Mouse (Mus musculus) heart, postnatal 10 days (tissue): ENCODE measurements around the gene Dmwd. TPM values are rescaled to one million over a fixed set of nuclear protein-coding genes. Genes with fewer than 3 reads are reported as not detected.

ENCODE experiments used
- DNase-seq, 2 experiments: peaks; one replicate each; pipeline ENCODE4 v3.0.0; 2021
- intact Hi-C: fragments of 180-260 bp; cut with DNase I; formaldehyde crosslinking; loops from one replicate; pipeline ENCODE4 v1.15.1; 2025
- total RNA-seq, 2 experiments: library from RNA; stranded (reverse); gene quantifications; 2 replicates each; pipeline ENCODE4 v1.2.3; 2021

Gene Dmwd
- 10 to 100 TPM; 48.4 to 50.7 TPM for total RNA-seq

- peak; percentile 98 for DNase-seq
- intact Hi-C loops, result no loop called here
Observed at GRCm38 (mm10) chr7:19075723-19076585, at the start of gene Dmwd. Gene Dmwd (plus strand): TSS chr7:19076227.

- no peak for DNase-seq
Observed at GRCm38 (mm10) chr7:19028067-19028466, 48.0 kb upstream of the Dmwd start.

GRCm38 (mm10) chr7:19029084-19029653 lies 46.9 kb upstream of the Dmwd start:
- DNase-seq, result peak; percentile 58 to 76
- intact Hi-C loops, result loop anchor here (2.0 kb wide), 1 partner anchor 22 kb away; no protein-coding TSS in a partner anchor

More at GRCm38 (mm10) chr7:19028067-19028466, 48.0 kb upstream of the Dmwd start:
- intact Hi-C loops, result loop anchor here (2.0 kb wide), 1 partner anchor 21 kb away; no protein-coding TSS in a partner anchor

GRCm38 (mm10) chr7:19031641-19032040 lies 44.4 kb upstream of the Dmwd start:
- DNase-seq, result no peak
- intact Hi-C loops, result no loop called here

GRCm38 (mm10) chr7:19044616-19045015 lies 31.4 kb upstream of the Dmwd start:
- intact Hi-C loops, result no loop called here

GRCm38 (mm10) chr7:19046286-19047069 lies 29.5 kb upstream of the Dmwd start:
- intact Hi-C loops, result no loop called here
- DNase-seq, result peak in 1 of 2 experiments; percentile 32

More at GRCm38 (mm10) chr7:19044616-19045015, 31.4 kb upstream of the Dmwd start:
- no peak for DNase-seq

GRCm38 (mm10) chr7:19048006-19048527 lies 28.0 kb upstream of the Dmwd start:
- intact Hi-C loops, result no loop called here
- DNase-seq, result no peak

- DNase-seq, result no peak
- intact Hi-C loops, result no loop called here
Observed at GRCm38 (mm10) chr7:19049252-19049651, 26.8 kb upstream of the Dmwd start.

- intact Hi-C loops, result no loop called here
- DNase-seq, result no peak
Observed at GRCm38 (mm10) chr7:19050172-19050571, 25.9 kb upstream of the Dmwd start.

GRCm38 (mm10) chr7:19051161-19051560 lies 24.9 kb upstream of the Dmwd start:
- intact Hi-C loops, result no loop called here
- DNase-seq, result no peak

- DNase-seq, result no peak
Observed at GRCm38 (mm10) chr7:19052345-19053135, 23.5 kb upstream of the Dmwd start.

GRCm38 (mm10) chr7:19053136-19053532 lies 22.9 kb upstream of the Dmwd start:
- intact Hi-C loops, result no loop called here
- no peak for DNase-seq

More at GRCm38 (mm10) chr7:19052345-19053135, 23.5 kb upstream of the Dmwd start:
- intact Hi-C loops, result no loop called here

- intact Hi-C loops, result no loop called here
- DNase-seq, result peak; percentile 38 to 67
Observed at GRCm38 (mm10) chr7:19054047-19054776, 21.8 kb upstream of the Dmwd start, which contains the start of gene Rsph6a. Gene Rsph6a (plus strand): TSS chr7:19054690.

GRCm38 (mm10) chr7:19054777-19055076 lies 21.3 kb upstream of the Dmwd start:
- intact Hi-C loops, result no loop called here
- no peak for DNase-seq

GRCm38 (mm10) chr7:19055108-19055507 lies 20.9 kb upstream of the Dmwd start:
- no peak for DNase-seq
- intact Hi-C loops, result no loop called here

- intact Hi-C loops, result no loop called here
- DNase-seq, result no peak
Observed at GRCm38 (mm10) chr7:19057405-19057804, 18.6 kb upstream of the Dmwd start.

- intact Hi-C loops, result no loop called here
- DNase-seq, result no peak
Observed at GRCm38 (mm10) chr7:19065896-19066295, 10.1 kb upstream of the Dmwd start.

- intact Hi-C loops, result no loop called here
- no peak for DNase-seq
Observed at GRCm38 (mm10) chr7:19067063-19067462, 9.0 kb upstream of the Dmwd start.

- intact Hi-C loops, result loop anchor here (2.0 kb wide), 1 partner anchor 83 kb away; no protein-coding TSS in a partner anchor
- DNase-seq, result no peak
Observed at GRCm38 (mm10) chr7:19067935-19068334, 8.1 kb upstream of the Dmwd start.
